Mouse (Mus musculus): ENCODE data around the gene Adad2.

The Adad2 gene

DNA sequence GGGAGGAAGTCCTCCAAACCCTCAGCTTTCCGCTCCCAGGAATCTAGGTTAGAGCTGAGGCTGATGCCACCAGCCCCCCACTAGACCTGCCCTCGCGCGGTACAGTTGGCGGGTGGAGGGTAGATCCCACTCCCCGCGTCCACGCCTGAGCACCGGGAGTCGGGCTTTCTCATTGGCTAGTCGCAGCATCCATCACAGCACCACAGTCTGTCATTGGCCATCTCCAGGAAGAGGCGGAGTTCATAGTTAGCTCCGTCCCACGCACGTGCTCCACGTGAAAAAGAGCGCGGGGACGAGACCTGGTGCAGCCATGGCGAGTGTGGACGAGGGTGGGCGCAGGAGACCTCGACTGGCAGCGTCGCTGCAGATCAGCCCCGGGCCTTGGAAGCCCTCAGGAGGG is at the start of gene Adad2:
Gene Adad2, plus strand, starts transcription at position 277 of the 400 bp plus-strand sequence.
- DNase-seq (ENCODE audit: low read depth, low spot score): no peak

DNA sequence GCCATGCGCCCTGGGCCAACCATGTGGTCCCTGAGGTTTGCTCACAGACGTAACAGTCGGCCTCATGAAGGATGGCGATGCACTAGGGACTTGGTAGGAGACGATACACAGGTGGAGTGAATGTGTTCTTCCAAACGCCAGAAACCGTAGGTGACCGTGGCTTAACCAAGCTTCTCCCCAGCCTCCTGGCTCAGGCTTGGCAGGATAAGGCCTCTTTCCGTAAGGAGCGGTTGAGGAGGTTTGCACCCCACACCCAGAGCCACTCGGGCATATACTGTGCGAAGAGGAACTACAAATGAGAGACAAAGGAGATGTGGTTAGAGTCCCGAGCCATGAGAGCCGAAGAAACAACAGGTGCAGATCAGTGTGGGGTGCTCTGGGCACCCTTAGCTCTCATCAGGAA is 48.7 kb upstream of the Adad2 start:
- no peak for DNase-seq (ENCODE audit: low read depth, low spot score)

- no peak for DNase-seq (ENCODE audit: low read depth, low spot score)
Observed at GRCm38 (mm10) chr8:119566367-119566766, 46.2 kb upstream of the Adad2 start.

GRCm38 (mm10) chr8:119568251-119568650 is 44.3 kb upstream of the Adad2 start:
- DNase-seq (ENCODE audit: low read depth, low spot score): no peak

- peak; percentile 31 for DNase-seq (ENCODE audit: low read depth, low spot score)
Observed at GRCm38 (mm10) chr8:119568951-119569350, 43.6 kb upstream of the Adad2 start.

- peak; percentile 90 for DNase-seq (ENCODE audit: low read depth, low spot score)
Observed at GRCm38 (mm10) chr8:119569881-119570280, 42.7 kb upstream of the Adad2 start.

DNA sequence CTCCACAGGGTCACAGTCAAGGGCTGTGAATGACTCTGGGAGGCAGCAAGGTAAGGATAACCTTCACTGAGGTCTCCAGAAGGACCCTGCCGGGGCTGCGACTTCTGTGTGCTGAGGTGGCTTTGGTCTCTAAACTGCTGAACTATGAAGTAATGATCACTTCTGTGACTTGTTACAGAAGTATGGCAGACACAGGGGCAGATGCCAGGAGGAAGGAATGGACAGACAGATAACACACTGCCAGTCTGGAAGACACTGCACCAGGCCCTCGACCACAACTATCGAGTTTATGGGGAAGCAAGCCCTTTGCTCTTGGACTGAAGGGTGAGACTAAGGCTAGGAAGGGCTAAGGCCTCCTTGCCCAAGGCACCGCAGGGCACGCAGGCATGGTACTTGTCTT is 41.4 kb upstream of the Adad2 start:
- DNase-seq (ENCODE audit: low read depth, low spot score): no peak

- DNase-seq (ENCODE audit: low read depth, low spot score): no peak
Observed at GRCm38 (mm10) chr8:119572411-119572810, 40.1 kb upstream of the Adad2 start.

DNA sequence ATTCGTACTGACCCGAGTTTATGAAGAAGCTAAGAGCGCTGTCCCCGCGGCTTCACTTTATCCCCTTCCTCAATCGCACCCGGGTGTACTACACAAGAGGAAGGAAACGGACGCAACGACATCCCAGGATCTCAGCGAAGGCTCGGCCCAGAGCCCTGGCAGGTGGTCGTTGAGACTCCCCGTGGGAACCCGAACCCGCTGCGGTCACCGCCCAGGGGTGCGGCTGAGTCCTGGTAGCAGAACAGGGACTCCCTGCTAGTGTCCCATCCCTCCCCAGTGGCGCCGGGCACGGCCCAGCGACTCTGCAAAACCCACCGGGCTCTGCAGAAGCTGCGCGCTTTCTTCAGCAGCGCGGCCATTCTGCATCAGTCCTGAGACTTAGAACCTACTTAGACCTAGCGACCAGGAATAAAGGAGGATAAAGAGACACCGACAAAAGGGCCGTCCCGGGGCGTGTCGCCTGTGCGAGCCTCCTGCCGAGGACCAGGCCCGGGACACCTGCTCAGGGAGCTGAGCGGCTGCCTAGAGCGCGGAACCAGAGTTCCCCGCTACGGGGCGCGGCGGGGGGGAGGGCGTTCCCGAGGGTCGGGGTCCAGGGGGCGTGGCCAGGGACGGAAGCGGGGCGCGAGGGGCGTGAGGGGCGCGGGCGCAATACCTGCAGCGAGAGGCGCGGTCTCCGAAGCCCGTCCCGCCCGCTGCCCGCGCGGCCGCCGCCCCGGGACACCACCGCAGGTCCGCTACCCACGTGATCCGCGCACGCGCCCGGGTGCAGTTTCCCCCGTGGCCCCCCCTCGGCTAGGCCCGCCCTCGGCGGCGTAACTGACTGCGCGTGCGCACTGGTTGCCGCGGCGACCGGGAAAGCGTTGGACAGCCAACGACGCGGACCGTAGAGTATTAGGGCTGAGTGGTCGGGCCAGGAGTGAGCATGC is 37.8 kb upstream of the Adad2 start, which contains the start of the genes Hsdl1 and Dnaaf1:
Gene Hsdl1, minus strand, starts transcription at position 747 of the 929 bp plus-strand sequence.
Gene Dnaaf1, plus strand, starts transcription at position 799 of the 929 bp plus-strand sequence.
- peak; percentile 93 for DNase-seq (ENCODE audit: low read depth, low spot score)

- no peak for DNase-seq (ENCODE audit: low read depth, low spot score)
Observed at GRCm38 (mm10) chr8:119575366-119575726, 37.2 kb upstream of the Adad2 start.

DNA sequence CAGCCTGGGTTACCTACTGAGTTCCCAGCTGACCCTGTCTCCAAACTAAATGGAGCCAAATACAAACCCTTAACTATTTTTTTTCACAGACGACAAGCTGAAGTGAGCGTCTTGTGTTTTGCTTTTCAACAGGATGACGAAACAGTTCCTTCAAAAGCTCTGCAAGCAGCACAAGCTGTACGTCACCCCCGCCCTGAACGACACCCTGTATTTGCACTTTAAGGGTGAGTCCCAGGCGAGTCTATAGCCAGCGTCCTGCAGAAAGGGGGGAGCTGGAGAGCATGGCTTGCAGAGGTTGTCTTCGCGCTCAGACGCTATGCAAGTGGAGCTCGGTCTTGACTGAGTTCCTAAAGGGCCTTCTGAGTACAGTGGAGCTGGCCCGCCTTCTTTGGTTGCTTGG is 33.5 kb upstream of the Adad2 start:
- DNase-seq (ENCODE audit: low read depth, low spot score): no peak

- DNase-seq (ENCODE audit: low read depth, low spot score): no peak
Observed at GRCm38 (mm10) chr8:119580441-119581161, 31.9 kb upstream of the Adad2 start.

DNA sequence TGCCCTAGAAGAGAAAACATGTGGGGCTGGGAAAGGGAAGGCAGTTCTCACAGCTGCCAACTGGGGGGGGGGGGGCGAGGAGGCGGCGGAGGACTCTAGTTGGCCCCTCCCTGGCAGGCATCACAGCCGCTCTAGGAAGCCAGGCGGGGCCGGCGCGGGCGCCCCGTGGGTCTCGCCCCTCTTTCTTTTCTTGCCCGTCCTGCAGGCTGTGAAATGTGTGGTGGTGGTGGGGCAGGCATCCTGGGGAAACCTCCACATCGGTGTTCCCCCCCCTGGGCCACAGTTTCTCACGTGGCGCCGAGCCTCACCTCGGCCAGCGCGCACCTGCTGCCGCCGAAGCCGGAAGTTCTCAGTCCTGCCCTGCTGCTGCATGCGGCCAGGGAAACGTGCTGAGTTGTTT is 26.6 kb upstream of the Adad2 start:
- peak; percentile 88 for DNase-seq (ENCODE audit: low read depth, low spot score)

- no peak for DNase-seq (ENCODE audit: low read depth, low spot score)
Observed at GRCm38 (mm10) chr8:119588321-119588720, 24.2 kb upstream of the Adad2 start.

- DNase-seq (ENCODE audit: low read depth, low spot score): no peak
Observed at GRCm38 (mm10) chr8:119588844-119589243, 23.7 kb upstream of the Adad2 start.

- DNase-seq (ENCODE audit: low read depth, low spot score): no peak
Observed at GRCm38 (mm10) chr8:119590348-119590747, 22.2 kb upstream of the Adad2 start.

DNA sequence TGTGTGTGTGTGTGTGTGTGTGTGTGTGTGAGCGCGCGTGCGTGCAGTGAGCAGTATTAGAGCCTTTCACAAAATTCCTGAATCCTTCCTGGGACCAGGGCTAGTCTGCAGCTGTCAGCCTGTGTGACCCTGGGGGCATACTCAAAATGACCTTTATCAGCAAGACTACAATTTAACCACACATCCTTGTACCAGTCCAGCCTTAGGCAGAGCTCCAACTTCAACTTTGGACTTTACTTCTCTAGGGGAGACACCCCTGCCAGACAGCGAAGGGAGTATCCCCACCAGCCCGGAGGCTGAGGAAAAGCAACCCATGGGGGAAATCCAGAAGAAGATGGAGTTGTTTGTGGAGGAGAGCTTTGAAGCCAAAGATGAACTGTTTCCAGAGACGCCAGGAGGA is 21.1 kb upstream of the Adad2 start:
- DNase-seq (ENCODE audit: low read depth, low spot score): no peak

DNA sequence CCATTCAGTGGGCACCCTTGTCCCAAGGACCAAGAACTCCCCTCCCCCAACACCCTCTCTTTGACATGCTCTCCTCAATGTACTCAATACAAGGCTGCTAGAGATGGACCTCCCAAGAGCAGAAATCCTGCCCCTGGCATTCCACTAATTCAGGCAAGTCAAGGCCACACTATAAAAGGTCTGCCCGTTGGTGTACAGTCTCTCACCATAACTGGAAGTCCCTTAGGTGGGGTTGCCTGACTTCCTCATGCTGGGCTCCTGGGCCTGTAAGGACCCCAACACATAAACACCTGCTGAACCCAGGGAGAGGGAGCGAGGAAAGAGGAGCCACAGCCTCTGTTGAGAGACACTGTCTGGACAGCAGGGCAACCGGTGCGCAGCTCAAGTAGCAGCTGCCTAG is 8.8 kb upstream of the Adad2 start:
- DNase-seq (ENCODE audit: low read depth, low spot score): no peak

GRCm38 (mm10) chr8:119604398-119604803 is 8.1 kb upstream of the Adad2 start:
- no peak for DNase-seq (ENCODE audit: low read depth, low spot score)

- peak; percentile 92 for DNase-seq (ENCODE audit: low read depth, low spot score)
Observed at GRCm38 (mm10) chr8:119604996-119605395, 7.6 kb upstream of the Adad2 start, which contains the start of gene Taf1c. Gene Taf1c (minus strand): TSS chr8:119605222.

DNA sequence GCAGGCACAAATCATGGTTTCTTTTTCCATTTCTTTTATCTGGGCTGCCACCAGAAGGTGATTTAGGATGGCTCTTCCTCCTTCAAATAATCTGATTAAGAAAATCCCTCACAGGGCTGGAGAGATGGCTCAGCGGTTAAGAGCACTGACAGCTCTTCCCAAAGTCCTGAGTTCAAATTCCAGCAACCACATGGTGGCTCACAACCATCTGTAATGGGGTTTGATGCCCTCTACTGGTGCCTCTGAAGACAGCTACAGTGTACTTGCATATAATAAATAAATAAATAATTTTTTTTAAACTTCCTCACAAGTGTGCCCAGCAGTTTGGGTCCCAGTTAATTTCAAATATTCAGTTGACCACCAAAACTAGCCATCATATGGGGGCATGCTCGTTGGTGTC is 6.3 kb upstream of the Adad2 start:
- peak; percentile 42 for DNase-seq (ENCODE audit: low read depth, low spot score)

DNA sequence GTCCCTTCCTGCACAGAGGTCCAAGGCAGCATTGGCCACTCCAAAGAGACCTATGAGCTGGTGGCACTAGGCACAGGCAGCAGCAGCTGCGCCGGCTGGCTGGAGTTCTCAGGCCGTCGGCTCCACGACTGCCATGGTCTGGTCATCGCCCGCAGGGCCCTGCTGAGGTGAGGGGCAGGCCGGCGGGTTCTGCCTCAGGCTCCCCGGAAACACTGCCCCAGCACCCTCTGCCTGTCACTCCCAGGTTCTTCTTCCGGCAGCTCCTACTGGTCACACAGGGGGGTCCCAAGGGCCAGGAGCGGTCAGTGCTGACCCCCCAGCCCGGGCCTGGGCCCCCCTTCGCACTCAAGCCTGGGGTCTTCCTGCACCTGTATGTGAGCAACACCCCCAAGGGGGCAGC is 2.5 kb downstream of the Adad2 start:
- no peak for DNase-seq (ENCODE audit: low read depth, low spot score)

GRCm38 (mm10) chr8:119616358-119616757 is 3.8 kb downstream of the Adad2 start:
- no peak for DNase-seq (ENCODE audit: low read depth, low spot score)
